Mouse (Mus musculus) forebrain, embryonic 14.5 days (tissue): ENCODE results near the gene Msx2. TPM values are rescaled to one million over a fixed set of nuclear protein-coding genes. Genes with fewer than 3 reads are reported as not detected.
A peak's percentile ranks its signal among the peaks of the same experiment; 100 is the strongest.

Source experiments
- ATAC-seq: fragments of 200-750 bp; cut with Nextera tagmentation; 2 replicates; pipeline ENCODE4 v1.8.0; 2017; ENCODE audit warnings: mild to moderate bottlenecking, moderate library complexity
- DNase-seq: peaks from one replicate; pipeline ENCODE4 v3.0.0-alpha.2; 2015; ENCODE audit warnings: low spot score
- H3K27ac ChIP-seq: fragments of 300-500 bp; sonication (generic); 2 replicates; pipeline ENCODE4 v1.5.1; 2014; ENCODE audit warnings: low read depth, mild to moderate bottlenecking, control low read depth, low read length, moderate library complexity
- H3K27me3 ChIP-seq: fragments of 300-500 bp; sonication (generic); replicated peaks from 2 replicates; pipeline ENCODE4 v1.6.1; 2014; ENCODE audit warnings: low read length, control low read depth, mixed read lengths; ENCODE audit not compliant: control insufficient read depth, insufficient read depth
- H3K36me3 ChIP-seq: fragments of 300-500 bp; sonication (generic); 2 replicates; pipeline ENCODE4 v1.6.1; 2014; ENCODE audit warnings: low read length, control low read depth; ENCODE audit not compliant: control insufficient read depth, insufficient read depth
- H3K4me1 ChIP-seq: fragments of 300-500 bp; sonication (generic); 2 replicates; pipeline ENCODE4 v1.6.1; 2014; ENCODE audit warnings: antibody characterized with exemption, low read length, control low read depth; ENCODE audit not compliant: control insufficient read depth, insufficient read depth
- H3K4me2 ChIP-seq: fragments of 300-500 bp; sonication (generic); 2 replicates; pipeline ENCODE4 v1.6.1; 2014; ENCODE audit warnings: mild to moderate bottlenecking, control low read depth, low read length
- H3K4me3 ChIP-seq: fragments of 300-500 bp; sonication (generic); 2 replicates; pipeline ENCODE4 v1.5.1; 2014; ENCODE audit warnings: low read depth, low read length, control low read depth
- H3K9ac ChIP-seq: fragments of 300-500 bp; sonication (generic); 2 replicates; pipeline ENCODE4 v1.6.1; 2014; ENCODE audit warnings: mild to moderate bottlenecking, low read length, control low read depth, moderate library complexity
- H3K9me3 ChIP-seq: fragments of 300-500 bp; sonication (generic); replicated peaks from 2 replicates; pipeline ENCODE4 v1.6.1; 2016; ENCODE audit warnings: low read length, control low read depth, mixed read lengths; ENCODE audit not compliant: control insufficient read depth
- WGBS: fragments of 180-500 bp; shearing (Covaris S2); extraction: QIAGEN DNeasy Blood & Tissue Kit; methylation state at CpG from one replicate; pipeline ENCODE4 v1.1.7; 2014; 5-methylcytosine and 5-hydroxymethylcytosine counted together
- polyA plus RNA-seq: library from polyadenylated mRNA; unstranded; fragments of >200 nt; fragmentation: Nextera tagmentation; extraction: Ambion mirVana; gene quantifications from 2 replicates; pipeline ENCODE4 v1.2.1, GENCODE M21; 2014

The Msx2 gene
- polyA plus RNA-seq, 1 experiment from 2014 or later = 0.44 TPM

- no peak for DNase-seq
- H3K9ac ChIP-seq = no peak overlapping the region
- no peak overlapping the region for H3K4me3 ChIP-seq
- no peaks in the 10 kb centered on the region for H3K27me3 ChIP-seq
- peak; percentile 34; the same call in 1 of the 2 replicates for ATAC-seq
- H3K9me3 ChIP-seq = no peaks in the 10 kb centered on the region
- no peak overlapping the region for H3K4me2 ChIP-seq
- no peaks in the 10 kb centered on the region for H3K36me3 ChIP-seq
- 23% methylated on average over 3 of the region's 3 CpGs for WGBS
- H3K27ac ChIP-seq = no peak overlapping the region
- H3K4me1 ChIP-seq = peaks cover 14% of the 10 kb centered on the region
These were observed 28.2 kb upstream of the Msx2 start for GRCm38 (mm10) chr13:53501057-53501456.

GRCm38 (mm10) chr13:53486512-53486911, 13.6 kb upstream of the Msx2 start:
- Histone ChIP-seq H3K9ac (no peak overlapping the region), H3K9me3 (no peaks in the 10 kb centered on the region), H3K36me3 (no peaks in the 10 kb centered on the region), H3K4me3 (no peak overlapping the region), H3K4me1 (no peaks in the 10 kb centered on the region), H3K4me2 (no peak overlapping the region), H3K27ac (no peak overlapping the region), H3K27me3 (no peaks in the 10 kb centered on the region)
- ATAC-seq (no peak), DNase-seq (no peak)
- 76% methylated on average over 4 of the region's 4 CpGs for WGBS

GRCm38 (mm10) chr13:53475701-53476188, 2.9 kb upstream of the Msx2 start:
- no peak overlapping the region for H3K27ac ChIP-seq
- no peaks in the 10 kb centered on the region for H3K36me3 ChIP-seq
- no peaks in the 10 kb centered on the region for H3K9me3 ChIP-seq
- H3K4me3 ChIP-seq = peak overlapping the region; percentile 44
- DNase-seq = peak; percentile 70
- under 1% methylated on average over 35 of the region's 37 CpGs for WGBS
- H3K4me2 ChIP-seq = peak overlapping the region; percentile 78
- peaks cover 13% of the 10 kb centered on the region for H3K4me1 ChIP-seq
- ATAC-seq = peak; percentile 54
- H3K27me3 ChIP-seq = peaks cover 72% of the 10 kb centered on the region
- H3K9ac ChIP-seq = peak overlapping the region; percentile 58

GRCm38 (mm10) chr13:53474491-53474890, 1.6 kb upstream of the Msx2 start:
- Histone ChIP-seq H3K9ac (no peak overlapping the region), H3K4me2 (no peak overlapping the region), H3K36me3 (no peaks in the 10 kb centered on the region), H3K4me3 (no peak overlapping the region), H3K27me3 (peaks cover 84% of the 10 kb centered on the region), H3K9me3 (no peaks in the 10 kb centered on the region), H3K4me1 (peaks cover 13% of the 10 kb centered on the region), H3K27ac (no peak overlapping the region)
- WGBS = 9% methylated on average over 6 of the region's 6 CpGs
- no peak for DNase-seq
- no peak for ATAC-seq

GRCm38 (mm10) chr13:53473991-53474390, 1.1 kb upstream of the Msx2 start:
- DNase-seq = no peak
- WGBS = 3% methylated on average over 5 of the region's 5 CpGs
- H3K36me3 ChIP-seq = no peaks in the 10 kb centered on the region
- H3K9me3 ChIP-seq = no peaks in the 10 kb centered on the region
- H3K4me3 ChIP-seq = no peak overlapping the region
- no peak for ATAC-seq
- peaks cover 13% of the 10 kb centered on the region for H3K4me1 ChIP-seq
- H3K4me2 ChIP-seq = no peak overlapping the region
- H3K27me3 ChIP-seq = peaks cover 89% of the 10 kb centered on the region
- H3K9ac ChIP-seq = no peak overlapping the region
- no peak overlapping the region for H3K27ac ChIP-seq

- H3K36me3 ChIP-seq = no peaks in the 10 kb centered on the region
- no peak overlapping the region for H3K4me3 ChIP-seq
- ATAC-seq (no peak), DNase-seq (no peak)
- H3K4me2 ChIP-seq = 0 out of 2 replicates have a peak overlapping the region, but pooled peaks have one; percentile 69
- H3K27me3 ChIP-seq = peaks cover 96% of the 10 kb centered on the region
- H3K27ac ChIP-seq = no peak overlapping the region
- WGBS = 5% methylated on average over 4 of the region's 4 CpGs
- H3K9ac ChIP-seq = no peak overlapping the region
- H3K9me3 ChIP-seq = no peaks in the 10 kb centered on the region
- peaks cover 13% of the 10 kb centered on the region for H3K4me1 ChIP-seq
These were observed 417 bp upstream of the Msx2 start for GRCm38 (mm10) chr13:53473291-53473690.

GRCm38 (mm10) chr13:53471926-53472613, 804 bp downstream of the Msx2 start:
- Histone ChIP-seq H3K36me3 (no peaks in the 10 kb centered on the region), H3K9me3 (no peaks in the 10 kb centered on the region), H3K4me3 (peak overlapping the region; percentile 37), H3K9ac (peak overlapping the region; percentile 41), H3K27ac (no peak overlapping the region), H3K4me1 (peaks cover 13% of the 10 kb centered on the region), H3K4me2 (peak overlapping the region; percentile 69), H3K27me3 (peaks cover 95% of the 10 kb centered on the region)
- ATAC-seq (no peak; the same call in 1 of the 2 replicates), DNase-seq (no peak)
- WGBS = 1% methylated on average over 50 of the region's 50 CpGs

GRCm38 (mm10) chr13:53471411-53471810, 1.5 kb downstream of the Msx2 start:
- H3K4me2 ChIP-seq = no peak overlapping the region
- 0 out of 2 replicates have a peak overlapping the region, but pooled peaks have one; percentile 37 for H3K4me3 ChIP-seq
- peaks cover 95% of the 10 kb centered on the region for H3K27me3 ChIP-seq
- no peak overlapping the region; the same call in 1 of the 2 replicates for H3K9ac ChIP-seq
- no peaks in the 10 kb centered on the region for H3K36me3 ChIP-seq
- DNase-seq = no peak
- no peaks in the 10 kb centered on the region for H3K9me3 ChIP-seq
- H3K27ac ChIP-seq = no peak overlapping the region
- peaks cover 13% of the 10 kb centered on the region for H3K4me1 ChIP-seq
- ATAC-seq = no peak
- 4% methylated on average over 6 of the region's 6 CpGs for WGBS

GRCm38 (mm10) chr13:53470437-53471151, 2.3 kb downstream of the Msx2 start:
- Histone ChIP-seq H3K9ac (no peak overlapping the region), H3K4me3 (no peak overlapping the region), H3K4me1 (peaks cover 9% of the 10 kb centered on the region), H3K4me2 (no peak overlapping the region), H3K9me3 (no peaks in the 10 kb centered on the region), H3K27me3 (peaks cover 94% of the 10 kb centered on the region), H3K36me3 (no peaks in the 10 kb centered on the region), H3K27ac (no peak overlapping the region)
- WGBS = 4% methylated on average over 9 of the region's 9 CpGs
- ATAC-seq (no peak), DNase-seq (no peak)
